Mouse (Mus musculus) MEL-GATA-1-ER (cell line): Measurements from ENCODE around the gene Rif1.
"Not testable (repeated sequence)": the region's sequence is repeated elsewhere in the genome, so short reads cannot be mapped to it uniquely, and the experiment has no call there.

Source experiments
- DNase-seq: peaks from one replicate; pipeline ENCODE4 v3.0.0-alpha.2; 2012; ENCODE audit warnings: low read depth; ENCODE audit errors: extremely low read depth

The Rif1 gene

GRCm38 (mm10) chr2:52071241-52071991 is 1.2 kb upstream of the Rif1 start:
- DNase-seq, result no peak

- no peak for DNase-seq
Observed at GRCm38 (mm10) chr2:52072065-52072490, 554 bp upstream of the Rif1 start.

GRCm38 (mm10) chr2:52073141-52073904 is 691 bp downstream of the Rif1 start:
- DNase-seq, result no peak

GRCm38 (mm10) chr2:52078666-52079065 is 6.0 kb downstream of the Rif1 start:
- DNase-seq, result no peak

GRCm38 (mm10) chr2:52084013-52084412 is 11.4 kb downstream of the Rif1 start:
- no peak for DNase-seq

DNA sequence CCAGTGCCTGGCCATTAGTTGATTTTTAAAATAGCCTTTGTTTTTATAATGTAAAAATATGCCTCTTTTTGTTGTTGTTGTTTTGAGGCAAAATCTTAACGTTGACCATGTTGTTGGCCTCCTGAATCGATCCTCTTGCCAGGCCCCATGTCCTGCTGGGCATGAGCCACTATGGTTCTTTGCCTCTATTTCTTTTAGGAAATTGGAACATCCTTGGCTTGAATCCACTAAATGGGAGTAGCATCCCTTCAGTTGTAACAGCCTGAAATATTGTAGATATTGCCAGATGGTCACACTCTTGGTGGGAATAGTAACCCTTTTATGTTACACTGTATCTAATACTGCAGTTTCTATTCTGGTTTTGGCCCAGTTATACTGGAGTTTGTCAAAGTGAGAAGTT is 11.9 kb downstream of the Rif1 start:
- no peak for DNase-seq

DNA sequence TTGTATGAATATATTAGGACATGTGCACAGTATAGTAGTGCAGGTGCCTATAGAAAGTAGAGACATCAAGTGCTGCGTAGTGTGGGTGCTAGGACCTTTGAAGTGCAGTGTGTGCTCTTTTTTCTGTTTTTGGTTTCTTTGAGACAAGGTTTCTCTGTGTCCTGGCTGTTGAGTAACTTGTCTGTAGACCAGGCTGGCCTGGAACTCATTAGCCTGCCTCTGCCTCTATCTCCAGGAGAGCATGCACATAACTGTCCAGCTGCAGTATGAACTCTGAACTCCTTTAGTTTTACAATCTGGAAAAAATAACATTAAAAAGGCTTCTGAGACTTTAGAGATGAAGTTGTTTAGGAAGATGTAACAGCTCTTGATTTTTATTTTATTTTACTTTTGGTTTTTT is 41.5 kb downstream of the Rif1 start:
- no peak for DNase-seq

DNA sequence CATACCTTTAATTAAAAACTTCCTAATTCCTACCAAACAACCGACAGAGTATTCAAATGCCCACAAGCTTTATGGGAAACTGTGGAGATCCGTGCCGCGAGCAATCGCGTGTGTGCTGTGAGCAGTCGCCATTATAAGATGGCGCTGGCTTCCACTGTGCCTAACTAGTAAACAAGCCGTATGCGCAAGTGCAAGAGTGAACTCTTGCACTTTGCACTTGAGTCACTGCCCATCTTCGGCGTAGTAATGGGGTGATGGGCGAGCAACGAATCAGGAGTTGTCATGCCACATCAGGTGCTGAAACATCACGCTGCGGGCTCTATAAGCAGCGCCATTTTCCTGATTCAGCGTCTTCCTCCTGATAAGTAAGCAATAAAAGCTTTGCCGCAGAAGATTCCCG is 58.7 kb downstream of the Rif1 start:
- DNase-seq, result not testable (repeated sequence)

GRCm38 (mm10) chr2:52133351-52133750 is 60.7 kb downstream of the Rif1 start:
- no peak for DNase-seq

DNA sequence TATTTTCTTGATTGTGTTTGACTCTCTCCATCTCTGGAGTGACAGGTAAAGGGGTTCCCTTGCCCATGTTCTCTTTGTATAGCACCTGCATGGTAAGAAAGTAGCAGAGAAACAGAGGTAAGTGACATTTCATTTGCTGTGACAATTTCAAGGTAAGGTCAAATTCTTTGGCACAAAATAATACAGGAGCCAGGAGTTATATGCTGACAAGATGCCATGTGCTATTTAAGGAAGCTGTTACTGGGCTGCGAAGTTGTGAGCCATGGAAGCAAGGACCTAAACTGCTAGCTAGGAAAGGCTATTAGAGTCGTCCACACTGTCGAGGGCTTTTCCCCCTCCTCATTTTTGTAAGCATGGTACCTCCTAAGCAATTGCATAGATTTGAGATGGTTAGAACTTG is 80.4 kb downstream of the Rif1 start:
- DNase-seq, result no peak

DNA sequence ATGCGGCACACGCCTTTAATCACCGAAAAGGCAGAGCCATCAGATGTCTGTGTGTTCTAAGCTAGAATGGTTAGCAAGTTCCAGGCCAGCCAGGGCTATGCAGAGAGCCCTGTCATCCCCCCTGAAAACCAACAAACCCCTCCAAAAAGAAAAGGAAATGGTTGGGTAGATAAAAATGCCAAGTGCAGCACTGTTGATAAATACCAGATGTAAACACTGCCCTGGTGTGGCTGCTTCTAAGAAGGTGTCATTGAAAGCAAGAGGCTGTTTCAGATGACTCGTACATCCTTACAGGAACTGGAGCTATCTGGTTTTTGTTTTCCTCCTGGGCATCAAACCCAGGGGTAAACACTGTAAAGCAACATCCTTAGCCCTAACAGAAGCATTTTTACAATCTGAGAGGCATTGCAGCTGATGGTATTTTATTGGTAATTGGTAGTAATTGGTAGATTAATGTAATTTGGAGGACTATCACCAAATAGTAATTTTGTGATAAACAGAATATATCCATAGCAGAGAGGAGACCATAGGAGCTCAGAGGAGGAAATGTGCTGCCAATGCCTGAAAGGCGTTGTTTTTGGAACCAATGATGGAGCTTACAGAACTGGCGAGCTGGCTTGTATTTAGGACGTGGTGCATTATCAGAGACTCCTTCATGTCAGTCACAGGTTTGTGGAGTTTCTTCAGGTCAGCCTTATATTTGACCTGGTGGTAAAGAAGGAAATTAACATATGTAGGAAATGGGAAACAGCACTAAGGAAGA is 96.8 kb downstream of the Rif1 start:
- DNase-seq, result peak; percentile 42
